Mouse (Mus musculus) adrenal gland, postnatal 14 days (tissue): Measurements from ENCODE around the gene Parp16. TPM values are rescaled to one million over a fixed set of nuclear protein-coding genes. Genes with fewer than 3 reads are reported as not detected.
"Not testable (repeated sequence)": the region's sequence is repeated elsewhere in the genome, so short reads cannot be mapped to it uniquely, and the experiment has no call there.

ENCODE experiments used
- DNase-seq: peaks from one replicate; pipeline ENCODE4 v3.0.0; 2021; ENCODE audit warnings: mixed read lengths
- total RNA-seq: library from RNA; stranded (reverse); gene quantifications from 2 replicates; pipeline ENCODE4 v1.2.3, GENCODE M21; 2021

The Parp16 gene
- total RNA-seq, 1 experiment from 2014 or later, result 15.2 TPM

DNA sequence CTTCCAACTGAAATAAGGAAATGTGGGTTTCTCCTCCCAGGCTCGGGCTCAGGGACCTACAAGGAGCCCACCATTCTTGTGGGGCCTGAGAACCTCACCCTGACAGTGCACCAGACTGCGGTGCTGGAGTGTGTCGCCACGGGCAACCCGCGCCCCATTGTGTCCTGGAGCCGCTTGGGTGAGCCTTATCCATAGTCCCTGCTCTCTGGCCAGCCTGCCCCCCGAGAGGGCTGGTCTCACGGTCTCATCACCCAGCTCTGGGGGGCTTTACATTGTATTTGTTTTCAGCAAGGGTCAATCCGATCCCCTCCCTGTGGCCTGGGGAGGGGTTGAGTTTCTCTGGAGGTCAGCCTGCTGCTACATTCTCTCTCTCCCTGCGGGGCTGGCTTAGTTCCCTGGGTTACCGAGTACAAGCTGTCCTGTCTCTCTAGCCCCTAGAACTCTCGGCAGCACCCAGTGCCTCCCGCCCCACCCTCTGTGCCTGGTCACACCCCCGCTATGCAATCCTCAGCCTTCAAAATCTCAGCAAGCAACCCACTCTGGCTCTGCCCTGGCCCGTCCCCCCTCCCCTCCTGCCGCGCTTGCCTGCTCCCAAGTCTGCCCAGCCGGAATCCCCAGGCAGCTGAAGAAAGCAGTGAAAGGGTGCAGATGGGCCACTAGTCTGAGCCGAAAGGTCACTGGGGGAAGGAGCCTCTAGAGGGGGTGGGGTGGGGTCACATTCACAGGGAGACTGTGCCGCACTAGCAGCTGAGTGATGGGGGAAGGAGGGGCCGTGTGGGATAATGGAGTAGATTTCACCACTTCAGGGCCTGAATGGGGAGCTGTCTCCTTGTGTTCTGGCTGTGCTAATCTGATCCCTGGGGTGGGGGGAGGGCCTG, 16.6 kb upstream of the Parp16 start:
- peak; percentile 67 for DNase-seq

DNA sequence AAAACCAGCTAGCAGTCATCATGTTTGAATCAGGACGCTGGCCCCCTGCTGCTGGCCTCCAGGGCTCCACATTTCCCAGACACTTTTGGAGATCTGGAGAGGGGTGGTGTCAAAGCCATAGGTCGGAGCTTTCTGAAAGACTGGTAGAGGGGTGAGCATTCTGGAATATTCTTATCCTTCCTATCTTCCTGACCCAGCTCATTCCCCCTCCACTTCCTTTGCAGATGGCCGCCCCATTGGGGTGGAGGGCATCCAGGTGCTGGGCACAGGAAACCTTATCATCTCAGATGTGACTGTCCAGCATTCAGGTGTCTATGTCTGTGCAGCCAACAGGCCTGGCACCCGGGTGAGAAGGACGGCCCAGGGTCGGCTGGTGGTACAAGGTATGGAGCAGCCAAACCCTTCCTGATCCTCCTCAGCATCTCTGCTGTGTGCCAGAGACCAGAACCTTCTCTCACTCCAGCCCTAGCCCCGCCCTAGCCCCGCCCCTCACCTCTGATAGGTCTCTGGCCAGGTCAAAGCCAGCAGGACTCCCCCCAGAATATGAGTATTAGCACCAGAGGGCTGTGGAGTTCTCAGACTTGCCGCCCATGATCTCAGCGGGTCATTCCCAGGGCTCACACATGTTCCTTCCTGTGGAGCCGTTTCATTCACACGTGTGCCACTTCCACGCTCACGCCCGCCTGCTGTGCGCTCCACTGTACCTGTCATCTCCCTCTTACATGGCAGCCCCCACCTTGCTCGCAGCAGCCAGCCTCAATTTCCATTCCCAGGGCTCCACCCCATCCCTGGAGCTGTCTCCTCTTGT, 15.1 kb upstream of the Parp16 start:
- DNase-seq, result no peak

GRCm38 (mm10) chr9:65188599-65188998, 6.6 kb upstream of the Parp16 start:
- peak; percentile 89 for DNase-seq

- DNase-seq, result no peak
These were observed 4.8 kb upstream of the Parp16 start for GRCm38 (mm10) chr9:65190306-65190705.

- no peak for DNase-seq
These were observed 3.8 kb upstream of the Parp16 start for GRCm38 (mm10) chr9:65191389-65191754.

DNA sequence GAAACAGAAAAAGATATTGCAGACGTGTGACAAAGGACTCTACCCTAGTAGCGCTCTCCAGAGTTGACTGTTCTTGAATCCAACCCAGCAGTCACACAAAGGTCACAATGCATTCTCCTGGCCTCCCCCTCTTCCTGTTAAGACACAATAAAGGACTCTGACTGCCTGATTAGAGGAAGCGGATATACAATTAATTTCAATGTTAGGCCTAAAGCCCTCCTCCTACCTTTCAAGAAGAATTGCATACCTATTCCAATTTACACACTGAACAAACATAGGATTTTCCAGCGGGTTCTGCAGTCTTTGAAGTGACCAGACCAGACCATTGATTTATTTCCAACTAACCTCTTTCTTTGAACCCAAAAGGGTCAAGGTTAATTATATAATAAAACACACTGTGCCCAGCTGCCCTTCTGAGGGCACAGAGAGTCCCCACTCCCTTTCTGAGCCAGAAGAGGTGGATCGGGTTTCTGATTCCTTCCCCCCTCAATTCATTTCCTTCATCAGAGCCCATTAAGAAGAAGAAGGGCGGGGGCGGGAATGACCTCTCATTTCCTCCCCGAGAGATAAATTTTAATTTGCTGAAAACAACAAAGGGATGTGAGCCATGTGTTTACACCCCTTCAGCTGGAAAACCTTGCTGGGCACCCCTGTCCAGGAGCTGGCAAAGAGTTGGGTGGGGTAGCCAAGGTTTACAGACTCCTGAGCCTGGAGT, 3.2 kb upstream of the Parp16 start:
- DNase-seq, result peak; percentile 51

- no peak for DNase-seq
These were observed 1.9 kb upstream of the Parp16 start for GRCm38 (mm10) chr9:65193214-65193613.

DNA sequence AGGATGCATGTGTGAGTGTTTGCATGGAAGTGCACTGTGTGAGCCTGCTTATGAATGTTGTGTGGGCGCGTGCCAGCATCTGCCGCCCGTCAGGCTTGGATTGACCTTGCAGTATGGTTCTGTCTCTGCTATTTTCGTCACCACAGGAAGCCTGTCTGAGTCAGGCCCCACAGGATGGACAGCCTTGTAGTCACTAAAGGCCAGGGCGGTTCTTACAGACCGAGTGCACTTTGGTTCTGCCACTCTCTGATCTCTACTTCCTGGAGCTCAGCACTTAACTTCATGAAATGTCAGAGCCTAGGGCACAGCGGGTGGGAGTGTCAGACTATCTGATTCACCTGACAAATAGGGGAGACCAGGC, 448 bp downstream of the Parp16 start:
- DNase-seq, result peak; percentile 87

- peak; percentile 42 for DNase-seq
These were observed 1.0 kb downstream of the Parp16 start for GRCm38 (mm10) chr9:65195982-65196737.

GRCm38 (mm10) chr9:65196738-65197569, 1.8 kb downstream of the Parp16 start:
- peak; percentile 97 for DNase-seq

DNA sequence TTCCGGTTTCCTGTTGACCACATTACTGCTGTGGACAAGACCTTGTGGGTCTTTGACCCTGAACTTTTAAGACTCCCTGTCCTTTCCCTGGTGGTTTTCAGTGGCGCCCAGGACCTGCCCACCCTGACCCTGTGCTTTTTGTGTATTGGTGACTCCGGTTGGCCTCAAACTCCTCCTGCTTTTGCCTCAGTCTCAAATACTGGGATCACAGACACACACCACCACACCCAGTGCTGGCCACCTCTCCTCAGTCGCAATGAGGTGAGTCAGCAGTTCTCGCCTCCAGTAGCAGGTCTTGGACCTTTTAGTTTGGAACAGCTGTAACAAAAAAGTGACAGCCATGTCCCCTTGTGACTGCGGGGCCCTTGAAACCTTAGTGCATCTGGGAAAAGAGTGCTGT, 2.7 kb downstream of the Parp16 start:
- peak; percentile 64 for DNase-seq

DNA sequence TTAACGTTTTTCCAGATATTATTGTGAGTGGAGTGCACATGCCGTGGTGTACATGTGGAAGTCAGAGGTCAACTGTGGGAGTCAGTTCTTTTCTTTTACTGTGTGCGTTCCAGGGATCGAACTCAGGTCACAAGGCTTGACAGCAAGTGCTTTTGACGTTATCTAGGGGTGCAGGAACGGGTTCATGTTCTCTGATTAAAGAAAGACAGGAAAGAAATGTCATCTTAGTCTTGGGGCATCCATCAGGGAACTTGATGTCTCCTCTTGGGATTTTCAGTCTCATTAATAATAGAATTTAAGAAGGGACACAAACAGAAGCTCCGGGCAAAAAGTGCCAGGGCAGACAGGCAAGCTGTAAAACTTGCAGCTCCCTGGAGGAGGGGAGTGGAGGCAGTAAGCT, 4.6 kb downstream of the Parp16 start:
- no peak for DNase-seq

DNA sequence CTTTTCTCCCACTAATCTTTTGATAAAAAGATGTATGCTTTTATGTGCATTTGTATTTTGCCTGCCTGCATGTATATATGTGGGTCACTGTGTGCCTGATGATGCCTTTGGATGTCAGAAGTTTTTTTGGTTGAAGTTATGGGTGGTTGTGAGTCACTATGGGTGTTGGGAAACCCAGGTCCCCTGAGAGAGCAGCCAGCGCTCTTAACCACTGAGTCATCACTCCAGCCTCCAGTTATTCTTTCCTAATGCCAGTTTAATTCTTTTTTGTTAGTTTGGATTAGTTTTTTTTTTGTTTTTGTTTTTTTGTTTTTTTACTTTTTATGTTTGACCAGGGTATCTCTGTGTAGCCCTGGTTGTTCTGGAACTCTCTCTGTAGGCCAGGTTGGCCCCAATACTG, 5.5 kb downstream of the Parp16 start:
- peak; percentile 77 for DNase-seq

GRCm38 (mm10) chr9:65201021-65201380, 5.8 kb downstream of the Parp16 start:
- DNase-seq, result no peak

DNA sequence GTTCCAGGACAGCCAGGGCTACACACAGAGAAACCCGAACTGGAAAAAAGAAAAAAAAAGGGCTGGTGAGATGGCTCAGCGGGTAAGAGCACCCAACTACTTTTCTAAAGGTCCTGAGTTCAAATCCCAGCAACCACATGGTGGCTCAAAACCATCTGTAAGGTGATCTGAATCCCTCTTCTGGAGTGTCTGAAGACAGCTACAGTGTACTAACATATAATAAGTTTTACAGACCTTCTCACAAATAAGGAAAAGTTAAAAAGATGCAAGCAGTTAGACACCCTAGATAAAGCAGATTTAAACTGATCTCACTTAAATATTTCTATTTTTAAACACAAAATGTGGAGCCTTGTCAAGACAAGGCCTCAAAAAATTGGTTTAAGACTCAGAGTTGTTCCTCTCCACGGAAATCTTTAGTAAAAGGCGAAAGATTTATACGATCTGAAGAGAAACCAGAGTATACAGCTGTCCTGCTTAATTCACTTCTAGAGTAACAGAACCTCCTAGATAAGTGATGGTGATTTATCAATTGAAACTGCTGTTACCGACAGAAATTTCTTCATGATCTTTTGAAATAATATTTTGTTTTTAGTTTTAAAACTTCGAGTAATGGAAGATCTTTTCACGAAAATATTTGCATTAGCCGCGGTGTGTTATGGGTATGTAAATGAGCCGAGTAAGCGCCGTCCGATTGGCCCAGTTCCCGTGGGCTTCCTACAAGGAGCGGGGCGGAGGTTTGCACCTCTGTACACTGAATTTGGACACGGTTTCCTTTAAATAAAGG, 6.4 kb downstream of the Parp16 start:
- DNase-seq, result peak; percentile 91

DNA sequence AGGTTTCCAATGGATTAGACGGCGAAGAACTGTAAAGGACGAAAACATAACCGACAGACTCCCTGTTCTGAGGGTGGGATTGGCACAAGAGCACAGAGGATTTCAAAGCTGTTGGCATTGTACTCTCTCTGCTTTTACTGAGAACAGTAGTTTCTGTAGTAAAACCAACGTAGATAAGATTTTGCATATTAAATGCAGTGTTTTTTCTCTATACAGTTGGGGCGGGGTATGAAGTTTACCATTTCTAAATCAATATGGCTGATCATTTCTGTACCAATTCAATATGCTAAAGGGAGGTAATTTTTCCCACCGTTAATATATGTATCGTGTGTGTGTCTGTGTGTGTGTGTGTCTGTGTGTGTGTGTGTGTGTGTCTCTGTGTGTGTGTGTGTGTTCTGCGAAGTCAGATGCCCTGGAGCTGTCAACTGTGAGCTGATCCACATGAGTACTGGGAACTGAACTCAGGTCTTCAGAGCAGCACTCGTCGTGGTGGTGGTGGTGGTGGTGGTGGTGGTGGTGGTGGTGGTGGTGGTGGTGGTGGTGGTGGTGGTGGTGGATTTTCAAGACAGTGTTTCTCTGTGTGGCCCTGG, 7.1 kb downstream of the Parp16 start:
- DNase-seq, result no peak

GRCm38 (mm10) chr9:65205049-65205815, 10.1 kb downstream of the Parp16 start:
- no peak for DNase-seq

DNA sequence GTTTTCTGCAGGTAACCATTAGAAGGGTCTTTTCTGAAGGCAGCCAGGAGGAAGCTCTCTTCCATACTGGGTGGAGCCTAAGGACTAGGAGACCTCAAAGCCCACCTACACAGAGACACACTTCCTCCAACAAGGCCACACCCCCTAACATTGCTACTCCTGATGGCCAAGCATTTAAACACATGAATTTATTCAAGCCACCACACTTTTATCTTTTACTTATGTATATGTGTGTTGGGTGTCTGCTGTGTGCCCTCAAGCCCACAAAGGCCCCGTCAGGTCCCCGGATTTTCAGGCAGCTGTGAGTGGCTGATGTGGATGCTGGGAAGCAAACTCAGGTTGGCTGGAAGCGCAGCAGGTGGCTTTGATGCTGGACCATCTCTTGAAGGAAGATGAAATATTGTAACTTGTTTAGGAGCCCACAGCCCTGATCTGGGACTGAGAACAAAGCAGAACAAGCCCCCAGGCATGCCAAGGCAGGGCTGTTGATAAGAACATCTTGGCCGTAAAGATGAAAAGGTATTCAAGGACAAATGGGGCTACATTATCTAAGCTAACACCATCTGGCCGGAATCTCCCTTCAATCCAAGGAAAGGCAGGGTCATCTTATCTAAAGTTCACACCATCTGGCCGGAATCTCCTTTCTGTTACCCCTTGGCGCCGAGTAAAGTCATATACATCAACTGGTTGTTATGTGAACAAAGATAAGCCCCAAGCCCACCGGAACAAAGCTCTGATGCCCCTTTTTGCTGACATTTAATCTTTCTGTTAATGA, 12.1 kb downstream of the Parp16 start:
- DNase-seq, result not testable (repeated sequence)
